Mouse (Mus musculus) adrenal gland, postnatal 0 days (tissue): ENCODE data around the gene Nme2. TPM values are rescaled to one million over a fixed set of nuclear protein-coding genes. Genes with fewer than 3 reads are reported as not detected.

Experiments used
- polyA plus RNA-seq: library from polyadenylated mRNA; unstranded; fragments of >200 nt; fragmentation: Nextera tagmentation; extraction: Ambion mirVana; gene quantifications from 2 replicates; pipeline ENCODE4 v1.2.1, GENCODE M21; 2015

Nme2 gene
- 506 and 601 TPM in 2 replicates for polyA plus RNA-seq

DNA sequence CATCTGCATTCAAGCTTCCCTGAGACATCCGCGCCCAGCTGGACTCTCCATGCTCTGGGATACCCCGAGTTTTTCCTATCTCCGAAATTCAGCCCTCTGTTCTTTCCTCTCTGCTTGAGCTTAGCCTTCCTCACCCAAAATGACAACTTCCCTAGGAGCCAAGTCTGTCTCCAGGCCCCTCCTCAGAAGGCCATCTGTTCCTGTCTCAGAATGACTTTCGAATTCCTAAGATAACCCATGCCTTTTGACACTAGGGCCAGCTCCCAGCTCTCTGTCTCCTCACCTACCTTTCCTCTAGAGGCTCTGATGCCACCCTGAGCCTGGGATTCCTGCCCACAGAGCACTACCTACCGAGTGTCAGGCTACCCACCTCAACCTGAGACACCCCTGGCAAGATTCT is at the start of gene Nme2:
TSS of gene Nme2 (minus strand) at position 101 of the 400 bp plus-strand sequence.

DNA sequence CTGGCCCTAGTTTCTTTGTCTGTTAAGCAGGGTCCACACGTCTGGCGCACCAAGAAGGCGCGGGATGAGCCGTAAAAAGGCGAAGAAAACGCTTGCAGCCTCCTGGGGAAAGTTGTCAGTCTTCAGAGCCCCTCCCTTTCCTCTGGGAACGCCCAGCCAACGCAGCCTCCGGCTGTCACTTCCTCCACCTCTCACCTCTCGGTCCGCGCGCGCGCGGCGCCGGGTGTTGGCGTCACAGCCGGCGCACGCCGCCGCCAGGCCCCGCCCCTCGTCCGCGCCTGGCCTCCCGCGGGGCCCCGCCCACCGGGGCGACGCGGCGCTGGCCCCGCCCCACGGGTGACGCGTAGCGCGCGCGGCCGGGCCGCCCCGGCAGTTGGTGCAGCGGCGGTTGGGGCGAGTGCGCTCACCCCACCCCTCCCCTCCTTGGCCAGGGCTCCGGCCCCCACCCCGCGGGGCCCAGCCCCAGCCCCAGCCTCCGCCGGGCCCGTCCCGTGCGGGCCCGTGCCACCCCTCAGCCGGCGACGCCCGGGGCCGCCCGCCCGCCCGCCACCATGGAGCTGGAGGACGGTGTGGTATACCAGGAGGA is 39.8 kb upstream of the Nme2 start, which contains the start of gene Spag9:
TSS of gene Spag9 (plus strand) at position 372 of the 586 bp plus-strand sequence.

DNA sequence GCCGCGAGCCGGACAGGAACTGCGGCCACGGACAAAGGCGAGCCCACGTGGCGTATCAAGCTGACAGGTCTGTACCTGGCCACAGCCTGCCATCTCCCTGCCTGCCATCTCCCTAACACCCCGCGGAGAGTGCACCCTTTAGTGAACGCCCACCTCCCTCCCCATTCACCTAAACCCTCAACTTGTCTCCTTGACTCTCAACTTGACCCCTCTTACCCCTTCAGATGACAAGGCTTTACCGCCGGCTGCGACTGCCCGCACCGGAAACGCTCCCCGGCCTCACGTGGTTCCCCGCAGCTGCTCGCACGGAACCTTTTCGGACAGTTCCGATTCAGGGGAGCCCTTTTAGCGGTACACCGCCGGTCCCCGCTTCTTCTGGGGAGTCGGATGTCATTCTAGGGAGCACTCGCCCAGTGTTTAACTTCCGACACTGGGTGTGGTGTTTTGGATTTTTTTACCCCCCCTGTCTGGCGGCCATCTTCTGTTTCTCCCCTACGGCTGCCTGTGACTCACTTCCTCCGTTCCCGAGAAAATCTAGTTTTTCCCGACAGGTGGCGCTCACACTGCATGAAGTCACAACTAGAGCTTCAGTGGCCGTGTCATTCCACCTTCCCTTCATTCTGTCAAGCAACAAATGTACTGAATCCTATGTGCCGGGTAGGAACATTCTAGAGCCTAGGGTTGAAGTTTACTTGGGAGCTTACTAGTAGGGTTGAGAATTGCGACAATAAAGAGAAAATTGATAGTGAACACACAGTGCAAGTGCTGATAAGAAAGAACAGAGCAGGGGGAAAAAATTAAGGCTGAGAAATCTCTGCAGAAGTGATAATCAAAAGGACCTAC is 12.2 kb upstream of the Nme2 start, which contains the start of the genes Gm20390 and Nme1:
TSS of gene Gm20390 (minus strand) at position 289 of the 843 bp plus-strand sequence.
TSS of gene Nme1 (minus strand) at position 517 of the 843 bp plus-strand sequence.

Other genes with a start within 250 kb of the Nme2 start
- 16.3 and 17.9 TPM in 2 replicates for gene Utp18, start 70.5 kb downstream of the Nme2 start, polyA plus RNA-seq
- 11.0 and 13.5 TPM in 2 replicates for gene Mbtd1, start 70.4 kb downstream of the Nme2 start, polyA plus RNA-seq
- 241 and 293 TPM in 2 replicates for gene Gm20390, start 12.0 kb upstream of the Nme2 start, polyA plus RNA-seq
- 85.9 and 94.9 TPM in 2 replicates for gene Nme1, start 12.3 kb upstream of the Nme2 start, polyA plus RNA-seq
- 41.6 and 43.6 TPM in 2 replicates for gene Spag9, start 39.8 kb upstream of the Nme2 start, polyA plus RNA-seq